10 mouse cellular contexts compared by ENCODE assay signal in genomic region chr11:70172298-70172697, GRCm38 (mm10). TPM values are rescaled to one million over a fixed set of nuclear protein-coding genes. Genes with fewer than 3 reads are reported as not detected.
DNase-seq lines count a peak whose midpoint lies in the region.
"Had no signal": no experiment of that assay in that cellular context is flagged by ENCODE, and none has a peak within 500 bp of the region (broad histone marks: within the 10 kb centered on the region; RNA-seq: fewer than 3 reads in every experiment).

No protein-coding gene starts in this region.

- intact Hi-C loops in left cerebral cortex, postnatal 4 days (cut with DNase I), result no loop called here

- DNase-seq in left cerebral cortex, postnatal 4 days, result peak; percentile 28
- DNase-seq in left cerebral cortex, adult 9 months (ENCODE audit: low spot score in 2 of 2), result no peak
- DNase-seq in thymus, postnatal 14 days, result peak; percentile 17
- no peak for DNase-seq in thymus, postnatal 0 days (ENCODE audit: low spot score)
- DNase-seq in ZHBTc4 (ENCODE audit: low read depth, low spot score), result peak; percentile 85
- peak; percentile 69 for DNase-seq in testis, postnatal 10 days (ENCODE audit: low spot score)
- DNase-seq in frontal cortex, postnatal 10 days (ENCODE audit: low spot score in 2 of 2), result no peak
- no peak for DNase-seq in embryo, embryonic 10.5 days (ENCODE audit: low spot score)
- DNase-seq: cerebellum, adult 9-11 months; gastrocnemius, postnatal 36 days had no signal

RNA-seq across cellular contexts. Expression of gene Clec10a, which starts 16.3 kb away (rescaled TPM):
- total RNA-seq in left cerebral cortex, postnatal 4 days (2021), result 1 to 10 TPM; 1.3 to 2.9 TPM
- 3.6 and 3.7 TPM in 2 replicates for polyA plus RNA-seq in thymus, postnatal 0 days (2015; fragmentation: Nextera tagmentation; extraction: Ambion mirVana)

RNA-seq across cellular contexts. Expression of gene Slc16a11, which starts 40.3 kb away (rescaled TPM):
- total RNA-seq in left cerebral cortex, postnatal 4 days (2021), result 10 to 100 TPM; 16.8 to 26.8 TPM
- 1.2 and 1.9 TPM in 2 replicates for polyA plus RNA-seq in thymus, postnatal 0 days (2015; fragmentation: Nextera tagmentation; extraction: Ambion mirVana)

RNA-seq across cellular contexts. Expression of gene Mgl2, which starts 42.2 kb away (rescaled TPM):
- total RNA-seq in left cerebral cortex, postnatal 4 days (2021), result under 1 TPM; 0.30 to 0.95 TPM
- 5.3 and 6.0 TPM in 2 replicates for polyA plus RNA-seq in thymus, postnatal 0 days (2015; fragmentation: Nextera tagmentation; extraction: Ambion mirVana)

RNA-seq across cellular contexts. Expression of gene Slc16a13, which starts 48.6 kb away (rescaled TPM):
- total RNA-seq in left cerebral cortex, postnatal 4 days (2021), result 10 to 100 TPM; 14.8 to 15.2 TPM
- polyA plus RNA-seq in thymus, postnatal 0 days (2015; fragmentation: Nextera tagmentation; extraction: Ambion mirVana), result 2.3 and 2.4 TPM in 2 replicates

RNA-seq across cellular contexts. Expression of gene Bcl6b, which starts 57.3 kb away (rescaled TPM):
- 1 to 10 TPM; 9.1 to 9.3 TPM for total RNA-seq in left cerebral cortex, postnatal 4 days (2021)
- polyA plus RNA-seq in thymus, postnatal 0 days (2015; fragmentation: Nextera tagmentation; extraction: Ambion mirVana), result 1.9 and 2.2 TPM in 2 replicates

Comparison
In these comparisons a context has a peak if more than half of its experiments do, and no peak if none do; other contexts are left out.
1. DNase-seq: peak in left cerebral cortex, postnatal 4 days (single experiment), thymus, postnatal 14 days (single experiment), ZHBTc4 (single experiment) and testis, postnatal 10 days (single experiment); none in left cerebral cortex, adult 9 months (0 of 2), thymus, postnatal 0 days (single experiment), frontal cortex, postnatal 10 days (0 of 2) and embryo, embryonic 10.5 days (single experiment).